Mouse (Mus musculus) adrenal gland, adult 2 months (tissue): ENCODE results near the gene Chia1. TPM values are rescaled to one million over a fixed set of nuclear protein-coding genes. Genes with fewer than 3 reads are reported as not detected.
"Not testable (repeated sequence)": the region's sequence is repeated elsewhere in the genome, so short reads cannot be mapped to it uniquely, and the experiment has no call there.

Experiments used
- DNase-seq: peaks from one replicate; pipeline ENCODE4 v3.0.0; 2021
- long read RNA-seq: library from polyadenylated mRNA; stranded (forward); transcript quantifications from one replicate; pipeline ENCODE4 v2.0.0, GENCODE M21; 2021
- polyA plus RNA-seq: library from polyadenylated mRNA; depleted of rRNA; stranded (reverse); fragments of >200 nt; gene quantifications from 2 replicates; pipeline ENCODE4 v1.2.3, GENCODE M21; 2012; rRNA removed
- total RNA-seq, 2 experiments: library from RNA; stranded (reverse); gene quantifications; 2 replicates each; pipeline ENCODE4 v1.2.3; 2021

The Chia1 gene
- not detected for total RNA-seq
- 0.59 TPM in 1 of 2 replicates, not detected in the other for polyA plus RNA-seq
- long read RNA-seq: 0 reads

- DNase-seq: no peak
Observed at GRCm38 (mm10) chr3:106112929-106113328, at the start of gene Chia1. TSS of gene Chia1 (plus strand) at chr3:106113229.

DNA sequence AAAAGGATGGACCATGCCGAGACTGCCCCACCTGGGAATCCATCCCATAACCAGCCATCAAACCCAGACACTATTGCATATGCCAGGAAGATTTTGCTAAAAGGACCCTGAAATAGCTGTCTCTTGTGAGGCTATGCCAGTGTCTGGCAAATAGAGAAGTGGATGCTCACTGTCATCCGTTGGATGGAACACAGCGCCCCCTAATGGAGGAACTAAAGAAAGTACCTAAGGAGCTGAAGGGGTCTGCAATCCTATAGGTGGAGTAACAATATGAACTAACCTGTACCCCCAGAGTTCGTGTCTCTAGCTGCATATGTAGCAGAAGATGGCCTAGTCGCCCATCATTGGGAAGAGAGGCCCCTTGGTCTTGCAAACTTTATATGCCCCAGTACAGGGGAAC is 45.3 kb upstream of the Chia1 start:
- not testable (repeated sequence) for DNase-seq

GRCm38 (mm10) chr3:106070994-106071393 is 42.0 kb upstream of the Chia1 start:
- DNase-seq: no peak

- DNase-seq: no peak
Observed at GRCm38 (mm10) chr3:106074824-106075223, 38.2 kb upstream of the Chia1 start.

GRCm38 (mm10) chr3:106126999-106127398 is 14.0 kb downstream of the Chia1 start:
- DNase-seq: no peak

DNA sequence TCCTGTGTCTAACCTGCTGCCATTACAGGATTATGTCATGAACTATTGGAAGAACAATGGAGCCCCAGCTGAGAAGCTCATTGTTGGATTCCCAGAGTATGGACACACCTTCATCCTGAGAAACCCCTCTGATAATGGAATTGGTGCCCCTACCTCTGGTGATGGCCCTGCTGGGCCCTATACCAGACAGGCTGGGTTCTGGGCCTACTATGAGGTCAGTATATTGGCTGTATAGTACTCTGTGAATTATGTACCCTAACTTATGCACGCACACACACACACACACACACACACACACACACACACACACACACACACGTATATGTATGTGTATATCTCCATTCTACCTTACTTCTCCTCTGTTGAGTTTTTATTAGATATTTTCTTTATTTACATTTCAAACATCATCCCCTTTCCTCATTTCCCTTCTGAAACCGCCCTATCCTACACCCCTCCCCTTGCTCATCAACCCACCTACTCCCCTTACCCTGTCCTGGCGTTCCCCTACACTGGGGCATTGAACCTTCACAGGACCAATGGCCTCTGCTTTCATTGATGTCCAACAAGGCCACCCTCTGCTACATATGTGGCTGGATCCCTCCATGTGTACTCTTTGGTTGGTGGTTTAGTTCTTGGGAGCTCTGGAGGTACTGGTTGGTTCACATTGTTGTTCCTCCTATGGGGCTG is 15.9 kb downstream of the Chia1 start:
- DNase-seq: no peak

DNA sequence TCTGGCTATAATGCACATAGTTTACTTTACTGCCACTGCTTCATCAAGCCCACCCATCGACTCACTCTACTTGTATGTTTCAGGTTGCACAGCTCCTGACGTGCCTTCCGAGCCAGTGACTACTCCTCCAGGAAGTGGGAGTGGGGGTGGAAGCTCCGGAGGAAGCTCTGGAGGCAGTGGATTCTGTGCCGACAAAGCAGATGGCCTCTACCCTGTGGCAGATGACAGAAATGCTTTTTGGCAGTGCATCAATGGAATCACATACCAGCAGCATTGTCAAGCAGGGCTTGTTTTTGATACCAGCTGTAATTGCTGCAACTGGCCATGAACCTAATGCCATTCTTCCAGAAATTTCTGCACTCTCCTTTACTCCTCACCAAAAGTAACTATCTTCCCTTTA is 18.7 kb downstream of the Chia1 start:
- no peak for DNase-seq

DNA sequence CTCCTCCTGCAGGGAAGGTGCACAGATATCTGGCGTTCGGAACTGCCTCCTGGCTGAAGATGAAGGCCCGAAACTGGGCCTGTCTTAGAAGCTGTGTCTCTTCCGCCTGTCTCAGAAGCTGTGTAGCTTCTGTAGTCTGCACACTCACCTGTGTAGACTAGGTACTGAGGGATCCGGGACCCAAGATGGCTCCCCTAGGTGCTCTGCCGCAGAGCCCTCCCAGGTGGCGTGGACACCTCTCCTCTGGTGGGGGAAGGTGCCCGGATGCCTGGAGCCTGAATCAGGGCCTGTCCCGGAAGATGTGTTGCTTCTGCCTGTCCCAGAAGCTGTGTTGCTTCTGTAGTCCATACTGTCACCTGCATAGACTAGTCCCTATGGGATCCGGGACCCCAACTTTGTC is 31.1 kb downstream of the Chia1 start:
- no peak for DNase-seq

DNA sequence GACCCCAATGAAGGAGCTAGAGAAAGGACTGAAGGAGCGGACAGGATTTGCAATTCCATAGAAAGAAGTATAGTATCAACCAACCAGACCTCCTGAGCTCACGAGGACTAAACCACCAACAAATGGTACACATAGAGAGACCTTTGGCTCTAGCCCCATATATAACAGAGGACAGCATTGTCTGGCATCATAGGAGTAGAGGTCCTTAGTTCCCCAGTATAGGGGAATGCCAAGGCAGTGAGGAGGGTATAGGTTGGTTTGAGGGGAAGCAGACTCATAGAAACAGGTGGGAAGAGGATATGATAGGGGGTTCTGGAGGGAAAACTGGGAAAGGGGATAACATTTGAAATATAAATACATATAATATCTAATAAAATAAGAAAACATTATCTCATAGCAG is 41.4 kb downstream of the Chia1 start:
- DNase-seq: no peak

GRCm38 (mm10) chr3:106167464-106167863 is 54.4 kb downstream of the Chia1 start, which contains the start of gene Chil3:
TSS of gene Chil3 (minus strand) at chr3:106167564.
- no peak for DNase-seq

GRCm38 (mm10) chr3:106170522-106171053 is 57.6 kb downstream of the Chia1 start:
- DNase-seq: peak; percentile 35

DNA sequence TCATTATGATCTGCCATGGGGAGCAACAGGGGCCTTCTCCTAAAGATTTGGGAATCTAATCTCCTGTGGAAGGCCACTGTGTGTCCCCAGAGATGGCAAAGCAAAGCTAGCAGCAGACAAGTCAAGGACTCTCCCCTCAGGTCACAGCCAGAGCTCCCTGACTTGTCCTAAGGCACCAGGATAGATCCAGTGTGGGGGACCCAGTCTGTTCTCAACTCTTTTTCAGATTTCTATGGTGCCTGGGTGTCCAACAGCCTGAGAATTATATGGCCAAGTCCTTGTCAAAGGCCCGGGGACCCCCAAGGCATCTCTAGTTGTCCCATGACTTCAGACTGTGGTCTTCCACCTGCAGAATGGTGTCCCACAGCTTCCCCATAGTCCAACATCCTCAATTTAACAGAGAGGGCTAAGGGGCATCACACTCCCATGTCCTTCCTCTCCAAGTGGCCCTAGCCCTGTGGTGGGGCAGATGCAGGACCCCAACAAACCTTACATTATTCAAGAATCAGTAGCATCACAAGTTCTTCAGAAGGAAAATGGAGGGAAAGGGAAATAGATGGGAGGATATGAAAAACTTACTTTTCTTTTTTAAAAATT is 58.2 kb downstream of the Chia1 start:
- no peak for DNase-seq

DNA sequence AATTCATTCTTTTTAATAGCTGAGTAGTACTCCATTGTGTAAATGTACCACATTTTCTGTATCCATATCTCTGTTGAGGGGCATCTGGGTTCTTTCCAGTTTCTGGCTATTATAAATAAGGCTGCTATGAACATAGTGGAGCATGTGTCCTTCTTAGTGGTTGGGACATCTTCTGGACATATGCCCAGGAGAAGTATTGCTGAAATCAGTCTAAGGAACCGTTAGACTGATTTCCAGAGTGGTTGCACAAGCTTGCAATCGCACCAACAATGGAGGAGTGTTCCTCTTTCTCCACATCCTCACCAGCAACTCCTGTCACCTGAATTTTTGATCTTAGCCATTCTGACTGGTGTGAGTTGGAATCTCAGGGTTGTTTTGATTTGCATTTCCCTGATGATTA is 59.5 kb downstream of the Chia1 start:
- peak; percentile 14 for DNase-seq

- DNase-seq: not testable (repeated sequence)
Observed at GRCm38 (mm10) chr3:106174971-106175370, 61.9 kb downstream of the Chia1 start.

DNA sequence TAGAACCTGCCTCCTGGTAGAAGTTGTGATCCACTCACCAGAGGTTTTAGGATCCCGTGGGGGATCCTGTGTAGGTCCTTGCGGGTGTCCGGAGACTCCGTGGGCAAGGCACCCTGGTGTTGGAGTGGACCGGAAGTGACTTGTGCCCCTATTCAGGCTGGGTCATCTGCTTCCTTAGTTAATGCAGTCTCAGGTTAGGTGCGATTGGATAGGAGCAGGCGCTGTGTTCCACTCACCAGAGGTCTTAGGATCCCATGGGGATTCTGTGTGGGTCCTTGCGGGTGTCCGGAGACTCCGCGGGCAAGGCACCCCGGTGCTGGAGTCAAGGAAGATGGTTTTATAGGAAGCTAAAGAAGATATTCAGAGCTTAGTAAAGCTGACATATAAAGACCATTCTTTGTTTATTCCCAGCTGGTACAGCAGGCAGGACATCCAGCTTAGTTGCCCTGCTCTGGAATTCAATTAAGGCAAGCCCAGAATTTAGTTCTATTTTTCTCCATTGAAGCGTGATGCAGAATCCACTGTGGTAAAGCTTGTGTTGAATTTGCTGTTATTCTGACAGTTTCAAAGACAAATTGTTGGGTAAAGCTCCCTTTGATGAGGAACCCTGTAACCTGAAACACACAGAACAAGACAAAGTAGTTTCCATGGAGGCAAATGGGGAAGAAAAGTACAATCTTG is 64.6 kb downstream of the Chia1 start:
- DNase-seq: no peak

Other genes starting within 250 kb of the Chia1 start
- under 1 TPM; 0.12 to 0.35 TPM for gene Adora3, start 242.4 kb upstream of the Chia1 start, total RNA-seq
- 0.18 and 0.28 TPM in 2 replicates for gene Adora3, start 242.4 kb upstream of the Chia1 start, polyA plus RNA-seq
- gene Tmigd3, start 242.3 kb upstream of the Chia1 start, total RNA-seq: not detected
- gene Tmigd3, start 242.3 kb upstream of the Chia1 start, polyA plus RNA-seq: not detected in 2 replicates
- gene I830077J02Rik, start 180.6 kb upstream of the Chia1 start, total RNA-seq: 1 to 10 TPM in 1 of 2 experiments, under 1 TPM in 1; 0.29 to 1.7 TPM
- 0.43 and 0.56 TPM in 2 replicates for gene I830077J02Rik, start 180.6 kb upstream of the Chia1 start, polyA plus RNA-seq
- 10 to 100 TPM; 63.8 to 68.6 TPM for gene Wdr77, start 153.9 kb upstream of the Chia1 start, total RNA-seq
- gene Wdr77, start 153.9 kb upstream of the Chia1 start, polyA plus RNA-seq: 19.8 and 23.4 TPM in 2 replicates
- 100 to 1,000 TPM; 364 to 394 TPM for gene Atp5f1, start 153.1 kb upstream of the Chia1 start, total RNA-seq
- gene Atp5f1, start 153.1 kb upstream of the Chia1 start, polyA plus RNA-seq: 191 and 198 TPM in 2 replicates
- gene Ovgp1, start 139.5 kb upstream of the Chia1 start, total RNA-seq: 1 to 10 TPM in 1 of 2 experiments, under 1 TPM in 1; 0.38 to 1.1 TPM
- gene Ovgp1, start 139.5 kb upstream of the Chia1 start, polyA plus RNA-seq: 0.58 and 0.77 TPM in 2 replicates
- not detected for gene Pifo, start 98.6 kb upstream of the Chia1 start, total RNA-seq
- not detected in 2 replicates for gene Pifo, start 98.6 kb upstream of the Chia1 start, polyA plus RNA-seq
- not detected for gene Chil5, start 80.4 kb upstream of the Chia1 start, total RNA-seq
- not detected in 2 replicates for gene Chil5, start 80.4 kb upstream of the Chia1 start, polyA plus RNA-seq
- gene Chil3, start 54.3 kb downstream of the Chia1 start, total RNA-seq: 1 to 10 TPM in 1 of 2 experiments, under 1 TPM in 1; 0.66 to 1.1 TPM
- 0.10 and 0.28 TPM in 2 replicates for gene Chil3, start 54.3 kb downstream of the Chia1 start, polyA plus RNA-seq
- gene Chil4, start 106.3 kb downstream of the Chia1 start, total RNA-seq: not detected
- not detected in 2 replicates for gene Chil4, start 106.3 kb downstream of the Chia1 start, polyA plus RNA-seq